Mouse (Mus musculus) brain, embryonic 14.5 days (tissue): ENCODE measurements around the gene Cdc42bpa.

Experiments
- CTCF ChIP-seq: fragments of 200-500 bp; IDR thresholded peaks from 2 replicates; pipeline ENCODE4 v1.5.1; 2012; ENCODE audit warnings: inconsistent platforms, mild to moderate bottlenecking, moderate library complexity, borderline replicate concordance; ENCODE audit not compliant: insufficient read depth, insufficient read length; ENCODE audit errors: extremely low read depth
- POLR2A ChIP-seq: fragments of 200-500 bp; IDR thresholded peaks from 2 replicates; pipeline ENCODE4 v1.6.1; 2012; ENCODE audit warnings: mild to moderate bottlenecking, inconsistent platforms, borderline replicate concordance; ENCODE audit not compliant: poor library complexity, insufficient read depth, insufficient read length, severe bottlenecking; ENCODE audit errors: extremely low read depth

DNA sequence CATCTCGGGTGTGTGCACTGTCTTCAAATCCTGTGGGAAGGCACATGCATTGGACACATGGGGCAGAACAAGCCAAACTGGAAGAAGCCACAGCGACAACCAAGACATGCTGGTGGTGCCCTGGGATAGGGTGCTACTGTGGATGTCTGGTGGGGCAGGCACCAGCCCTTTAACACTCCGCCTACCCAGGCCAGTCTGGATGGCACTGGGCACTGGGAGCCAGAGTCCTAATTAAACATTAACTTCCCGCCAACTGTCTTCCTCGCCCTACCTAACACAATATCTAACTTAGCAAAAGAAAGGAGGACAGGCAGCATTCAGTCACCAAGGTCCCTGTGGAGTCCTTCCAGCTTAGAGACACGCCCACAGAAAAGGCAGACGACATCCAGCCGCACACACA is 215.4 kb downstream of the Cdc42bpa start:
- TF ChIP-seq POLR2A = no peak
- TF ChIP-seq CTCF = no peak
